Mouse (Mus musculus): ENCODE data around the gene Jmy.
"Not testable (repeated sequence)": the region's sequence is repeated elsewhere in the genome, so short reads cannot be mapped to it uniquely, and the experiment has no call there.

The Jmy gene

DNA sequence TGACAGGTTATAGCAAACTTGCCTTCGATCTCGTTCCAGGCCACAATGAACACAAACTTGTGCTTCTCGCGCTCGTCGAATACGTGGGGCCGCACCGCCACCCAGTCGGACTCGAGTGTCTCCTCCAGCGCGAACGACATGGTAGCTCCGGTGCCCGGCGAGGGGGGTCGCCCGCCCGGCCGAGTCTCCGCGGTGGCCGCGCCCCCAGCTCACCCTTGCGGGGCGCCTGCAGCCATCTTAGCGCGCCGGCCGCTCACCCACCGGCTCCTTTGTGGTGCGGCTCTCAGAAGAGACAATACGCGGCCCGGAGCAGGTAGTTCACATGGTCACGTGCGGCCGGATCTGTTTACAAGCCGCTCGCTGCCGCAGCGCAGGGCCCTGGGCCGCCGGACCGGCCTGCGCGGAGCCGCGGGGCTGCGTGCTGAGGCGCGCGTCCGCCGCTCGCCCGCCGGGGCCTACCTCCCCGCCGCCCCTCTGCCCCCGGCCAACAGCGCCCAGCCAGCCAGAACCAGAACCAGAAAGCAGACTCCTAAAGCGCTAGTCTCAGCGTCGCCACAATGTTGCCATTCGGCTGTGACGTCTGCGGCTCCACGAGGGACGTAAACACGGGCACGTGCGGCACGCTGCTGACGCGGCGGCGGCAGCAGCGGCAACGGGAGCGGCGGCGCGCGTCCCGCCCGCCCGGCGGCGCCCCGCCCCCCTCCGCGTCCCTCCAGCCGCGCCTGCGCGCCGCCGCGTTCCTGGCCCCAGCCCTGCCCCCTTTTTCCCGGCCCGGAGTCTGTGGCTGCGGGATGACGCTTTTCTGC is at the start of gene Jmy:
Jmy (minus strand) TSS at position 642 of the 806 bp plus-strand sequence.
- peak; percentile 88 for DNase-seq

DNA sequence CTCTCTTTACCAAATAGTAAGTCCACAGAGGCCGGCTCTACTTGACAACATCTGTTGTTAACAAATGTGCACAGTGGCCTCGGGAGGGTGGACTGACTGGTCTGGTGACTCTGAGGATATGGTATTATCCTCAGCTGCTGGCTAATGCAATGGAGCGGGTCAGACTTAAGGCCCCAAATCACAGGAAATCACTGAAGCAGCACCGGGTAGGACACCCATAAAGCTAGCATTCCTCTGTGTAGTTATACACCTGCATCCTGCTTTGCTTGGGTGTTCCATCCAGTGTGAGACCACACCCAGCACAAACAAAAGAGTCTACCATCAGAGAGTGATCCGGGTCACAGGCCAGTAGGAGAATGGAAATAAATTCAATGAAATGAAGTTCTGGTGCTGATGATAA is 48.0 kb upstream of the Jmy start:
- no peak for DNase-seq

DNA sequence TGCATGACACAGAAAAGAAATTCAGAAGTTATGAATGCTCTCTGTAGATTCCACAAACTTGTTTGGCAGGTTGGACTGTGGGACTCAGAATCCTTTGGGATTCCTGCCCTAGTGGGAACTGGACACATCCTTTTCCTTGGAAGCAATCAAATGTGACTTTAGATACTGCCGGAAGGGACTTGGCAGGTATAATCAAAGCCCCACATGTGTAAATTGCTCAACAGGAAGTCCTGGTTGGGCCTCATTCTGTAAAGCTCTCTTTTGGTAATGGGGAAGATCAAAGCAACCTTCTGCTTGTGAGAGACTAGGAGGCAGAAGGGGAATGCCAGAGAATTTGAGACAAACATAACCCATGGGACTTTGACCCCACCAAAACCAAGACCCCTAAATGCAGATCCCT is 46.4 kb upstream of the Jmy start:
- DNase-seq = no peak

DNA sequence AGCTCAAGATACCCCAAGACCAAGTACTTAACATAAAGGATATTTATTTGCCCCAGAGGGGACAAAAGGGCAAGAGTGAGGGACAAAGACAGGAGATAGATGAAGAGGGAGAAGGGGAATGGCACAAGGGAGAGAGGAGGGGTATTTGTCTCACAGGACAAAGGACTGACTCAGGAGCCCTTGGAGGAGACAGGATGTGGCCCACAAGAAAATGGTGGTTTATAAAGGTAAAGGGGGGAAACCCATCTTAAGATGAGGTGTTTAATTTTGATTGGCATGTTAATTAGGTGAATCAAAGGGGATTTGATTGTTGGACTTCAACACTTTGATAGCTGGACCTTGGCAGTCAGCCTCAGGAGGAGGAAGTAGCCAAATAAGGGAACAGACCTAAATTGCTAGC is 44.7 kb upstream of the Jmy start:
- DNase-seq = no peak

DNA sequence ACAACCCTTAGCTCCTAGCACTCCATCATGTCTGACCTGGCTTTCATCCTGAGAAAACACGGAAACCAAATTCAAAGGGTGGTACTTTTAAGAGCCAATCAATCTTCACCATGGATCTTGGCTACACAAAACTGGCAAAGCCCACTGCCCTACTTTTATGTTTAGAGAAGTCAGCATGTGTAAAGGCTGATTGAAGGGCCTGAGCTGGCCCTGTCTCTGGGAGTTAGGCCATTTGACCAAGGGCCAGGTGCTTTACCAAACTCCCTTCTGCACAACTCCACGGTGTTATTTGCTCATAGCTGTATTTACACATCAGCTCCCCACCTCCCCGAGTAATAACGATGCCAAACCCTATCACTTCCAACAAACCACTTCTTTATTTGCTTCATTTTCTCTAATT is 39.7 kb upstream of the Jmy start:
- no peak for DNase-seq

DNA sequence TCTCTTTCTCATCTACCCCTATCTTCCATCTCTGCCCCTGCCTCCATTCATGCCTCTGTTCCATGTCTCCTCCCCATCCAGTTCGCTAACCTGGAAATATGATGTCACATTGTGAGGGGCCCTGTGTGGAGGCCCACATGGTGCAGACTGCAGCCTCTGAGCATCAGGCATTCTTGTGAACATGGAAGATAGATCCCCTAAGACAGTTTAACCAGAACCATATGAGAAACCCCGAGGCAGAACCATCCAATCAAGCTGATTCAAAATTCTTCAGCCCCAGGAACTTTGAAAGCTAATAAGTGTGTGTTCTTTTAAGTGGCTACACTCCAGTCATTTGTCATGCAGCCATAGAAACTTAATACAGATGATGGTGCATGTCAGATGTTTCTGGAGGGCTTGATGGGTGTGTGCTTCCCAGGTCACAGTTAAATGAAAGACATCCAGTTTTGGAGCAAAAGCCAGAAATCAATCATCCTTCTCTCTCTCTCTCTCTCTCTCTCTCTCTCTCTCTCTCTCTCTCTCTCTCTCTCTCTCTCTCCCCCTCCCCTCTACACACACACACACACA is 19.2 kb upstream of the Jmy start:
- DNase-seq = no peak

DNA sequence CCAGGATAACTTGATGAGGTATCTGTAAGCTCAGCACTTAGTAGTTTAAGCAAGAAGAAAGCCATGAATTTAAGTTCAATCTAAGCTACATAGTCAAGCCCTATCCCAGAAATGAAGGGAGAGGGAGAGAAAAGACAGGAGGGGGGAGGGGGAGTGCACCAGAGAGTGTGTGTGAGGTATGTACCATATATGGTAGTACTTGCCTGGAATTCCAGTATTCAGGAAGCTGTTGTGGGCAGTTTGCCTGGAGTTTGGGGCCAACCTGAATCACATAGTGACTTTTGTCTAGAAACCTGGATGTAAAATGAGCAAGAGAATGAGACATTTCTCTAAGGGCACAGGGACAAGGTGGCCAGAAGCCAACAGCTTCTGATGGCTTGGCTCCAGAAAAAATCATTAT is 17.6 kb upstream of the Jmy start:
- no peak for DNase-seq

DNA sequence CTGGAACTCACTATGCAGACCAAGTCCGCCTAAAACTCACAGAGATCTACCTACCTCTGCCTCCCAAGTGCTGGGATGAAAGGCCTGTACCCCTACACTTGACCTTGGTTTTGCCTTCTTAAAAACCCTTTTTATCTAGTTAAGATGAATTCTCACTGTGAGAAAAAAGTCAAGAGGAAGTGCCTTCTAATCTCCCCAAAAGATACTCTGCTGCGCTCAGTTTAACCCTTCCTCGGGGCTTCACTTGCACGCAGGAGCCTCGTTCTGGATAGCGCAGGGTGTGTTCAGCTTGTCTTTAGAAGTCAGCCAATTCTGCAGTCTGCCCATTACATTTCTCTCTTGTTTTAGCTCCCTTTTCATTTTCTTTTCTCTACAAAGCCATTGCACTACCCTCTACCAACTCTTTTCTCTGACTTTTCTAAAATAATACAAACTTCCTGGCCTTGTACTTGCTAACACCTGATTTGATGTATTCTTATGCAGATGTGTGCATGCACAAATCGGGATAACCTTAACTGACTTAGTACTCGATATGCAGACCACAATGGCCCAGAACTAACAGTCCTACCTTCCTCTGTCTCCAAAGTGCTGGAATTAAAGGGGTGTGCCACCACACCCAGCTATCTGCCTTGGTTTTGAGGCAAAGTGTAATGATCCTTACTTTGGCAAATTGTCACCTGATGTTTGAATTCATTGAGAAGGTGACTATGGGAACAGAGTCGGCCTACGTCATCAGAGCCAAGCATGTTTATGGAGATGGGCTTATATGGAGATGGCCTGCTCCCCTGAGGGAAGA is 14.6 kb upstream of the Jmy start:
- no peak for DNase-seq

DNA sequence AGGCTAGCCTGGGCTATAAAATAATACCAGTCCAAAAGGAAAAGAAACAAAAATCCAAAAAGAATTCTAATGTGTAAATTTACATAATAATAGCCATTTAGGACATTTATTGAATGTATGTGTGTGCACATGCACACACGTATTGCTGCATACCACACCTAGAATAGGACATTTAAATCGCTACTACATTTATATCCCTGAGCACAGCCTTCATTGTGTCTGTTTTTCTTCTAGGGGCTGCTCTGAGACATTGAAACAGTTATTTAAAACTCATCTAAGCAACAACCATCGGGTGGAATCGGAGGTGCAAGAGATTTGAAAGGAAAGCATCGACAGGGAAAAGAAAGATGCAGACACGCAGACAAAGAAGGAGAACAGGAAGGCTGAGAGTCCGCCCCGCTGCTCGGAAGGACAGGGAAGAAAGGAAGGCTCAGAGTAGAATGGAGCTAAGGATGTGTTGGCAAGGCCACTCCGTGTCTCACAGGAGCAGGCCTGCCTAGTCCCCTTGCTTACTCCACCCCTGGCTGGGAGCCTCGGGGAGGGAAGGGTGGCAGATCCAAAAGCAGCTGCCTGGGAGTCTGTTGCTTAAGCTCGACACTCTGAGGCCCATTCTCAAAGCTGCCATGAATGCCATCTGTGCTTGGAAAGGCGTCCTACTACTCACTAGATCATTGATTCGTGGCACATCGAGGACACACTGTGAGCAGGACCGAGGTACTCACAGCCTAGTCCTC is 11.0 kb upstream of the Jmy start:
- DNase-seq = no peak

DNA sequence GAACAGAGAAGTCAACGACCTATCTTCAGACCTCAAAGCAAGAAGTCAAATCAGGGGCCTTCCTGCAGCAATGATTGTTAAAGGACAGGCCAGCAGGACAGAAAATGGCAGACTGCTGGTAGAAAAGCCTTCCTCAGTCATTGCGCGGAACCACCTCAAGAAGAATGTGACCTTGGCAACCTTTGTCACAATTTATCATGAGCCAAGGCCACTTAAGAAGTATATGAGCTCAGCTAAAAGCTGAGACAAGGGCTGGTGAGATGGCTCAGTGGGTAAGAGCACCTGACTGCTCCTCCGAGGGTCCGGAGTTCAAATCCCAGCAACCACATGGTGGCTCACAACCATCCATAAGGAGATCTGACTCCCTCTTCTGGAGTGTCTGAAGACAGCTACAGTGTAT is 7.3 kb upstream of the Jmy start:
- not testable (repeated sequence) for DNase-seq

DNA sequence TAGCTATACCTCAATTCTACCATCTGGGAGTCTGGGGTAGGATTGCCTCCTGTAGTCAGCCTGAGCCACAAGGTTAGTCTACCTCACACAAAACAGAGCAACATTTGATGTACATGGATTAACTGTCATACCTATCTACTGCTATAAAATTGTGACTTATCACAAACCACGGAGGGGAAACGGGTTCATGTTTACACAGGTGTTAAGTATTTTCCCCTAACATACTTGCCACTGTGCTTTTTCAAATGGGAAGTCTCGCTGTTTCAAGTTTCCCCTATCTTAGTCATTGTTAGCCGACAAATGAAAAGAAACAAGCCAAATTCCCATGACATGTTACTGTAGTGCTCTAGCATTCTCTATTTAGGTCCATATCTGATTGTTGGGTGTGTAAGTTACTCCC is 2.1 kb upstream of the Jmy start:
- no peak for DNase-seq

DNA sequence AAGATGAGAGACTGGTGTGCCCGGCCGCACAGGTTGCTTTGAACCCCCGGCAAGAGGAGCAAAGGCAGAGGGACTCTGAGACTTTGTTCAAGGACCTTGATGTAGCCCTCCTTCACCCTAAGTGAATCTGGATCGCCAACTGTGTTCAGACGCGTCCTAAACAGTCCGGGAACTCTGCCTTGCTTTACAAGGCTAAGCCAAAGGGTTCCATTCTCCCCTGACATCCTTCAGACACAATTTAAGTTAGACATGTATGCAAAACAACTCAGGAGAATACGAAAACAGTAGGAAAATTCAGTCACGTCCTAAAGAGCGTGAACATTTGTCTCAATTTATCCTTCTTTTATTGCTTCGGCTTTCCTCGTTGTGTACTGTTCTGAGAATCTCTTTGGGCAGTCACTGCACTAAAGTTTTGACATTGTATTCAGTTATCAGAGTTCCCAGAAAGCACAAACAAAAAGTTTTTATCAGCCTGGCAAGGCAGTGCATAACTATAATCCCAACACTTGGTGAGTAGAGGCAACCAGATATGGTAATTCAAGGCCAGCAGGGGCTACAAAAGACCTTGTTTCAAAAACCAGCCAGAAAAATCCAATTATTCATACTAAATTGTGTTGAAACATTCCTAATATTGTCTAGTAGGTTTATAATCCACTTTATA is 495 bp upstream of the Jmy start:
- DNase-seq = no peak

DNA sequence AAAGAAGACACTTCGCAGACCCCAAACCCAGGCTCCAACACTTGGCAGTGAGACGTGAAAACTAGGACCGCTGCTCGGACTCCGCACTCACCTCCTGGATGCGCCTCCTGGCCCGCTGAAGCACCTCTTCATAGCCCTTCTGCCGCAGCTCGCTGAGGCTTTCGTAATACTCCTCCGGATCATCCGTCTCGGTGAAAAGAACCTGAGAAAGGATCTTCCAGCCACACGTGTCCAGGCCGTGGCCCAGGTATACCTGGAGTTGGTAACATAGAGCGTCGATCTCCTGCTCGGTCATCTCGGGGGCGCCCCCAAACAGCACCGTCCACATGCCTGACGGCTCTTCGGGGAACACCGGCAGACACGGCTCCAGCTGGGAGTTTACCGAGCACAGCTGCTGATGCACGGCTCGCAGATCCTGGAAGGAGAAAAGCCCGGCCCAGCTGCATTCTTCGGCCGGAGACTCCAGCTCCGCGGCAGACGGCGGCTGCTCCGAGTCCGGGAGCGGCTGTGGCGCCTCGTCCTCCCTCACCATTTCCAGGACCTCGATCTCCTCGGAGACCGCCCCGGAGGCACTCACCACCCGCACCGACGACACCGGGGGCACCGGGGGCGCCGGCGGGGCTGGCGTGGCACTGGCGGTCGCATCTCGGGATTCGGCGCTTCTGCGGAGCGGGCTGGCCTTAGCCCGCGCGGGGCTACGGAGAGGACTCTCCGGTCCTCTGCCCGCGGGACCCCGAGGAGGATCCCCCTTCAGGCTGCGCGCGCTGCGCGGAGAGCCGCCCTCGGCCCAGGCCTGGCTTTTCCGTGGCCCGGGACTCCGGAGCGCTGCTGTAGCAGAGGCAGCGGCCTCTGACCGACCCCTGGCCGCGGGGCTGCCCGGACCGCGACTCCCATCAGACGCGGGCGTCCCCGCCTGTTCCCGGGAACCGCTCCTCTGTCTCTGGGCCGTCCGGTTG is 1.1 kb downstream of the Jmy start:
- peak; percentile 71 for DNase-seq

DNA sequence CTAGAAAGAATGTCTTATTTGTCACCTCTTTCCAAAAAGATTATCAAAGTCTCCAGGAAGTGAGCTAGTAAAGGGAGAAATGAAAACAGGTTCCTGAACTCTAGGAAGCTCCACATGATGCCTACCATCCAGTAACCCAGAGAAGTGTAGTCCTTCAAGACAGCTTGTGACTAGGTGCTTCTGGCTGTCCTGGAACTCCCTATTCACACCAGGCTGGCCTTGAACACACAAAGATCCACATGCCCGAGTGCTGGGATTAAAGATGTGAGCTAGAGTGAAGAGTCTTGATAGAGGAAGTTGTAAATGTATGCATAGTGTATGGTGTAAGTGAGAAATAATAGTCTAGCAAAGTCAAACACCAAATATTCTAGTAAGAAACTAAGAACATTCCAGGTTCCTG is 2.6 kb downstream of the Jmy start:
- DNase-seq = no peak

DNA sequence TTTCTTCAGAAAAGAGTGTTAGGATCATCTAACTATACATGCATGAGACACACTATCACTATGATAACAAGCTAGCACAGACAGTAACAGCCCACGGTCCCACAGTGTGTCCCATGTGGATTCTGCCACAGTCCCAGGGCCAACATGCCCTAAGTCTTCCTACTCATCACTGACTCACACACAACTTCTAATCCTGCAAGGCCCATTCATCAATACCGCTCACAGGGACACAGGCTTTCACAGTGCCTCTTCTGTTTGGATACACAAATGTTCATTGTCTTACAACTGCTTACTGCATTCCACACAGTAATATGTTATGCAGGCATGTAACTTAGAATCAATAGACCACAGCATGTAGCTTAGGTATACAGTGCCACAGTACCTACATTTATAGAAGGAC is 11.1 kb downstream of the Jmy start:
- DNase-seq = no peak

DNA sequence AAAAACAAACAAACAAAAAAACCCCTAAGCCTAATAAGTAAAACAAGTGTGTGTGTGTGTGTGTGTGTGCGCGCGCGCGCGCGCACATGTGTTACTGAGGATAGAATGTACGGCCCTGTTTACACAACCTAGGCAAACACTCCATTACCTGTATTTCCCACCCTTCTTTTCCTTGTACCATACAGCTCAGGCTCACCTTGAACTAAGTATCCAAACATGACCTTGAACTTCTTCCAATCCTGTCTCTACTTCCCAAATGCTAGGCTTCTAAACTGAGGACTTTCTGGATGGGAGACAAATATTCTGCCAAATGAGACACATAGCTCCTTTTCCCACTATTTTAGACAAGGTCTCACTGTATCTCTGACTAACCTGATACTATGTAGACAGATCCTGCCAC is 11.9 kb downstream of the Jmy start:
- DNase-seq = no peak

DNA sequence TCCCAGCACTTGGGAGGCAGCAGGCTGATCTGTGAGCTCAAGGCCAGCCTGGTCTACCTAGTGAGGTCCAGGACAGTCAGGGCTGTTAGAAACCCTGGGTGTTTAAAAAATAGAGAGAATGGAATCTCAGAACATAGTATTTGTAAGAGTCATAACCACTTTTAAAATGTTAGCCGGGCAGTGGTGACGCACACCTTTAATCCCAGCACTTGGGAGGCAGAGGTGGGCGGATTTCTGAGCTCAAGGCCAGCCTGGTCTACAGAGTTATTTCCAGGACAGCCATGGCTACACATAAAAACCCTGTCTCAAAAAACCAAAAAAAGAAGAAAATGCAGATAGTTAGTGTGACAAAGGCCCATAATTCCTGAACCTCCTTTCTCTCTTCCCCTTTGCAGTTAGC is 15.3 kb downstream of the Jmy start:
- no peak for DNase-seq

DNA sequence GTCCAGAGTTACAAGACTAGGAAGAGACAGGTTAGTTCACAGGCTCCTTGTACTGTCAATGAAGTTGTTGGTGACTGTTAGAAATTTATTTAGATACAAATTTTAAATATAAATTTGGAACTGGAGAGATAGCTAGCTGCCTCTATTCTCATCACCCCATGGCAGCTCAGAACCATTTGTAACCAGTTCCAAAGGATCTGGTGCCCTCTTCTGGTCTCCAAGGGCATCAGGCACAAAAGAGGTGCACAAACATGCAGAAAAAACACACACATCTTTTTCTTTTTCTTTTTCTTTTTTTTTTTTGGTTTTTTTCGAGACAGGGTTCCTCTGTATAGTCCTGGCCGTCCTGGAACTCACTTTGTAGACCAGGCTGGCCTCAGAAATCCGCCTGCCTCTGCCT is 18.5 kb downstream of the Jmy start:
- DNase-seq = no peak

DNA sequence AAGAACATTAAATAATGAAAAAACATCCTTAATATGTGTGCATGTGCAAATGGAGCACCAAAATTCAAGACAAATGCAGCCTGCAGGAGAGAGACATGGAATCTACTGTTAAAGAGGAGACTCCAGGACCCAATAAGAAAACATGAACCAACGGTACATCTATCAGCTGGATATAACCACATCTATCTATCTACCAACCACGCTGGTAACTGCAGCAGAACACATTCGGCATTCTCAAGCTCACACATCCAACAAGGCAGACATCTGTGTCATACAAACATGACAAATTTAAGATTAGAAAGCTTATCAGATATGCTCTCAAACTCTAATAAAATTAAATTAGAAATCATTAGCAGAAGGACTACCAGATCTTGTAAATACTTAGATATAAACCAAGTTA is 21.3 kb downstream of the Jmy start:
- no peak for DNase-seq

DNA sequence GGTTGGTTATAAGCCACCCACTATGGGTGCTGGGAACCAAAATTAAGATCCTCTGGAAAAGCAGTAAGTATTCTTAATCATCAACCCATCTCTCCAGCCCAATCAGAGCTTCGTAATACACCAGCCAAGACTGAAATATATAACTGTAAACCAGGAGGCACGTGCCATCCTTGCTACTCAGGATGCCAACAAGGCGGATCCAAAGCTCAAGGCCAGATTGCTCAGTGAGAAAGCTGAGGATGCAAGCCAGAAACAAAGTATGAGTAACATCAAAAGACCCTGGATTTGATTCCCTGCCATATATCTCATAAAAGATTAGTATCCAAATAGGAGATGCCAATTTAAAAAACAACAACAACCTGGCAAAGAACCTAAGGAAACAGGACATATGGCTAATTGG is 31.3 kb downstream of the Jmy start:
- DNase-seq = no peak

DNA sequence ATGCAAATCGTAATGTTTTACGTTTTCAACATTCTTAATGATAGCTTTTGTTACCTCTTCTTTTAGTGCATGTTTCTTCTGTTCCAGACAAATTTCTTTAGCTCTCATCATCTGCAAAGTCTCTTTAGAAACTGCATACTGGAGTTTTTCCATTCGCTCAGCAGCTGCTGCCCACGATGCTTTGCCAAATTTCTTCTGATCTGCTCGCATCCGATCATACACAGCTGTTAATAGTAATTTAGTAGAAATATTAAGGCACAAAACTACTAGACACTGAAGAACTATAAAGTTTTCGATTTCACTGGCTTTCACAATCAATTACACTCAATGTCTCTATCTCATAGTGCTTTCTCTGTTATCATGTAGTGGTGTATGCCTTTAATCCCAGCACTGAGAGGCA is 40.0 kb downstream of the Jmy start:
- DNase-seq = no peak

DNA sequence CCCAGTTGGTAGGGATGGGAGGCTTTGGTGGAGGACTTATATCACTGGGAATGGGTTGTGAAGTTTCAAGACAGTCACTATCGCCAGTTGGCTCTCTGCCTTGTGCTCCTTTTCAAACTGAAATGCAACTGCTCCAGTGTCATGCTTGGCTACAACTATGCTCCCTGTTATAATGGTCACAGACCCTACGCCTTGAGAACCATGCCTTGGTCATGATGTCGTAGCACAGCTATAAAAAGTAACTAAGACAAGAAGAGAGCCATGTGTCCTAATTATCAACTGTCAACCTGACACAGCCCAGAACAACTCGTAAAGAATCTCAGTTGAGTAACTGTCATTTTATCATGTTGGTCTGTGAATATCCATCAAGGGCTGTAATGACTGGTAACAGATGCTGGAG is 41.0 kb downstream of the Jmy start:
- no peak for DNase-seq

Data from thymus, postnatal 4 days (tissue).